Mouse (Mus musculus) lung, postnatal 0 days (tissue): ENCODE results near the gene Gm19345.

Experiments
- CTCF ChIP-seq: IDR thresholded peaks from 2 replicates; pipeline ENCODE4 v1.5.1; 2016; ENCODE audit warnings: antibody characterized with exemption, mild to moderate bottlenecking
- EP300 ChIP-seq: IDR thresholded peaks from 2 replicates; pipeline ENCODE4 v1.6.1; 2016; ENCODE audit warnings: antibody characterized with exemption, mild to moderate bottlenecking, control low read depth

- TF ChIP-seq CTCF (no peak), EP300 (no peak)
Measured at GRCm38 (mm10) chr7:19826756-19827155, 25.0 kb upstream of the Gm19345 start.
